Comparison of ENCODE assay signal across 11 mouse cellular contexts in the genomic region with DNA sequence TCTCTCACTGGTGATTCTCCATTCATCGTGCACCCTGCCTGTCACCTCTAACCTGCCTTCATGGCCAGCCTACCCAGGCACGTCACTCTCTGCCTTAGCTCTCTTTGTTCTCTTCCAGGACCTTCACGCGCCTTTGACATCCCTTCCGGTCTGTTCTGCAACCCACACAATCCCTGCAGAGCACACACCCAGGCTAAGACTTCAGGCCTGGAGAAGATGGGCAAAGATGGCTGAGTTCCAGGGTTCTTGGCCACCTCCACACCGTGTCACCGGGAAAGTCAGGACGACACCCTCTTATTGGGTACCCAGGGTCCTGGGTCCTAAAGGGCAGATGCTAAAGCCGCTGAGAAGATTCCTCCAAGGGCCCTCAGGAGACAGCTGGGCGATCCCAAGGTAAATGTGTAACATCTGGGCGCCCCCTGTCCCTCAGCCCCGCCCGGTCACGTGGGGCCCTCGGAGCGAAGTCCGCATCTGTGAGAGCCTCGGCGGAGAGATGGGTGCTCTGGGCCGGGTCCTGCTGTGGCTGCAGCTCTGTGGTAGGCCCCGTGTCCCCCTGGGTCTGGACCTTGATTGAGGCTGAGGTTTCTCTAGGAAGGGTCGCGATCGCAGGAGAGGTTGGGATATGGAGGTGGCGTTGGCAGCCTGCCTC. TPM values are rescaled to one million over a fixed set of nuclear protein-coding genes. Genes with fewer than 3 reads are reported as not detected.
A peak's percentile ranks its signal among the peaks of the same experiment; 100 is the strongest.
DNase-seq lines count a peak whose midpoint lies in the region; ATAC-seq and TF ChIP-seq lines count a peak whose summit lies in the region.
"Had no signal": no experiment of that assay in that cellular context is flagged by ENCODE, and none has a peak within 500 bp of the region (broad histone marks: within the 10 kb centered on the region; RNA-seq: fewer than 3 reads in every experiment).

A gene (plus strand): TSS at position 467 of the 649 bp plus-strand sequence.

- H3K36me3 ChIP-seq in heart, embryonic 16.5 days (ENCODE audit: control insufficient read depth, insufficient read depth): no peaks in the 10 kb centered on the region
- H3K36me3 ChIP-seq in hindbrain, postnatal 0 days (ENCODE audit: insufficient read depth, low read length): no peaks in the 10 kb centered on the region
- no peaks in the 10 kb centered on the region for H3K36me3 ChIP-seq in limb, embryonic 11.5 days (ENCODE audit: control insufficient read depth, insufficient read depth, low read length)

- 28% methylated on average over 25 of the region's 25 CpGs for WGBS in heart, embryonic 16.5 days
- 38% methylated on average over 25 of the region's 25 CpGs for WGBS in hindbrain, postnatal 0 days
- 34% methylated on average over 25 of the region's 25 CpGs for WGBS in limb, embryonic 11.5 days

- no peak for ATAC-seq in heart, embryonic 16.5 days (replicated peaks; ENCODE audit: extremely low read depth, insufficient read depth, low FRiP score)
- ATAC-seq in hindbrain, postnatal 0 days: no peak
- ATAC-seq in limb, embryonic 11.5 days (ENCODE audit: insufficient number of reproducible peaks, low FRiP score, low TSS enrichment, low read depth): no peak
- no peak for ATAC-seq in monocyte, adult 5-6 weeks (replicated peaks; ENCODE audit: insufficient number of reproducible peaks, low FRiP score, low TSS enrichment, poor library complexity, severe bottlenecking)

- H3K4me2 ChIP-seq in heart, embryonic 16.5 days (ENCODE audit: low read depth, low read length): peak within 1 kb of the TSS; percentile 33
- no peak within 1 kb of the TSS for H3K4me2 ChIP-seq in hindbrain, postnatal 0 days (ENCODE audit: low read depth, low read length)
- peak within 1 kb of the TSS; percentile 25; the same call in 1 of the 2 replicates for H3K4me2 ChIP-seq in limb, embryonic 11.5 days (ENCODE audit: low read depth, severe bottlenecking)
- H3K4me2 ChIP-seq: neural tube, embryonic 12.5 days had no signal

- H3K27ac ChIP-seq in heart, embryonic 16.5 days (ENCODE audit: low read length): no peak within 1 kb of the TSS
- H3K27ac ChIP-seq in hindbrain, postnatal 0 days: no peak within 1 kb of the TSS
- H3K27ac ChIP-seq in limb, embryonic 11.5 days (replicated peaks; ENCODE audit: low read depth, low read length): no peak within 1 kb of the TSS
- H3K27ac ChIP-seq: neural tube, embryonic 12.5 days had no signal

- no peak within 1 kb of the TSS for H3K9ac ChIP-seq in heart, embryonic 16.5 days (ENCODE audit: low read length)
- no peak within 1 kb of the TSS for H3K9ac ChIP-seq in hindbrain, postnatal 0 days (replicated peaks; ENCODE audit: low read length)
- H3K9ac ChIP-seq in limb, embryonic 11.5 days (ENCODE audit: low read length): no peak within 1 kb of the TSS
- H3K9ac ChIP-seq: neural tube, embryonic 12.5 days had no signal

- TF ChIP-seq CTCF in hindbrain, postnatal 0 days (IDR thresholded peaks at IDR 0.05; ENCODE audit: low read depth): no peak

- no peaks in the 10 kb centered on the region for H3K9me3 ChIP-seq in heart, embryonic 16.5 days (replicated peaks; ENCODE audit: control insufficient read depth, low read length)
- no peaks in the 10 kb centered on the region for H3K9me3 ChIP-seq in hindbrain, postnatal 0 days (ENCODE audit: low read length)
- no peaks in the 10 kb centered on the region for H3K9me3 ChIP-seq in limb, embryonic 11.5 days (ENCODE audit: control insufficient read depth, low read length)
- H3K9me3 ChIP-seq: neural tube, embryonic 12.5 days had no signal

- H3K4me1 ChIP-seq in heart, embryonic 16.5 days (ENCODE audit: control insufficient read depth, insufficient read depth, low read length): peaks cover 26% of the 10 kb centered on the region
- 0 out of 2 replicates have a peak, but pooled peaks cover 7% of the 10 kb centered on the region for H3K4me1 ChIP-seq in hindbrain, postnatal 0 days (ENCODE audit: insufficient read depth, low read length)
- peaks cover 20% of the 10 kb centered on the region for H3K4me1 ChIP-seq in limb, embryonic 11.5 days (ENCODE audit: control insufficient read depth, insufficient read depth, low read length)

- H3K27me3 ChIP-seq in heart, embryonic 16.5 days (ENCODE audit: control insufficient read depth, insufficient read depth, low read length): peaks cover 63% of the 10 kb centered on the region
- H3K27me3 ChIP-seq in hindbrain, postnatal 0 days (ENCODE audit: insufficient read depth, low read length): peaks cover 36% of the 10 kb centered on the region
- peaks cover 62% of the 10 kb centered on the region for H3K27me3 ChIP-seq in limb, embryonic 11.5 days (ENCODE audit: control insufficient read depth, insufficient read depth, low read length)

- peak within 1 kb of the TSS; percentile 10 for H3K4me3 ChIP-seq in heart, embryonic 16.5 days (ENCODE audit: low read length)
- no peak within 1 kb of the TSS for H3K4me3 ChIP-seq in hindbrain, postnatal 0 days (ENCODE audit: low read length)
- H3K4me3 ChIP-seq in limb, embryonic 11.5 days (ENCODE audit: low read depth, low read length): no peak within 1 kb of the TSS
- H3K4me3 ChIP-seq: neural tube, embryonic 12.5 days had no signal

- no peak for DNase-seq in heart, adult 18-20 months
- peak; percentile 22 for DNase-seq in ES-CJ7 (ENCODE audit: low read depth, low spot score)
- no peak for DNase-seq in hindbrain, postnatal 0 days (ENCODE audit: low spot score)
- DNase-seq in limb, embryonic 11.5 days (ENCODE audit: low spot score): no peak
- DNase-seq in right cerebral cortex, postnatal 10 days (ENCODE audit: low spot score in 2 of 2): no peak
- no peak for DNase-seq in embryo, embryonic 10.5 days (ENCODE audit: low spot score)
- DNase-seq: adrenal gland, postnatal 36 days; thymus, postnatal 36 days had no signal

RNA-seq across cellular contexts. Expression of the gene that starts here (rescaled TPM):
- polyA plus RNA-seq in heart, embryonic 16.5 days (2015; fragmentation: Nextera tagmentation; extraction: Ambion mirVana): 1.8 and 2.4 TPM in 2 replicates
- not detected for total RNA-seq in heart, adult 18-20 months (2021)
- 82.6 and 133 TPM in 2 replicates for total RNA-seq in hindbrain, postnatal 0 days (2014; rRNA removed)
- 97.6 and 106 TPM in 2 replicates for polyA plus RNA-seq in hindbrain, postnatal 0 days (2015; fragmentation: Nextera tagmentation; extraction: Ambion mirVana)
- polyA plus RNA-seq in limb, embryonic 11.5 days (2014; fragmentation: Nextera tagmentation; extraction: Ambion mirVana): 0.28 and 0.29 TPM in 2 replicates
- 1.2 TPM in 1 of 3 replicates, not detected in the others for total RNA-seq in monocyte, adult 5-6 weeks (2017)
- total RNA-seq: adrenal gland, postnatal 36 days had no signal

Comparison
In these comparisons a context has a peak if more than half of its experiments do, and no peak if none do; other contexts are left out.
1. RNA of the gene that starts here (total RNA-seq): 82.6 to 133 TPM in hindbrain, postnatal 0 days; not detected in heart, adult 18-20 months and 1.2 TPM in monocyte, adult 5-6 weeks; every median in the first group is over 10 times any median in the second.
2. RNA of the gene that starts here (polyA plus RNA-seq): 97.6 to 106 TPM in hindbrain, postnatal 0 days; 1.8 to 2.4 TPM in heart, embryonic 16.5 days and 0.28 to 0.29 TPM in limb, embryonic 11.5 days; every median in the first group is over 10 times any median in the second.